Mouse (Mus musculus) kidney, adult 2 months (tissue): ENCODE data around the gene Cachd1. TPM values are rescaled to one million over a fixed set of nuclear protein-coding genes. Genes with fewer than 3 reads are reported as not detected.

ENCODE experiments used
- DNase-seq: peaks from one replicate; pipeline ENCODE4 v3.0.0; 2021
- H3K27ac ChIP-seq: fragments of 200-500 bp; 2 replicates; pipeline ENCODE4 v1.5.1; 2012; ENCODE audit warnings: low read depth, low read length, control low read depth, inconsistent platforms; ENCODE audit not compliant: insufficient read depth
- H3K27me3 ChIP-seq: fragments of 200-500 bp; replicated peaks from 2 replicates; pipeline ENCODE4 v1.6.1; 2012; ENCODE audit warnings: mild to moderate bottlenecking, moderate library complexity, low read length, inconsistent platforms; ENCODE audit not compliant: control insufficient read depth, insufficient read depth
- H3K36me3 ChIP-seq: fragments of 200-500 bp; 2 replicates; pipeline ENCODE4 v1.6.1; 2012; ENCODE audit warnings: mild to moderate bottlenecking, moderate library complexity, low read length, inconsistent platforms; ENCODE audit not compliant: control insufficient read depth, insufficient read depth
- H3K4me1 ChIP-seq: fragments of 200-500 bp; 2 replicates; pipeline ENCODE4 v1.6.1; 2011; ENCODE audit warnings: low read length; ENCODE audit not compliant: control insufficient read depth, insufficient read depth
- H3K4me3 ChIP-seq: fragments of 200-500 bp; 2 replicates; pipeline ENCODE4 v1.5.1; 2011; ENCODE audit warnings: mild to moderate bottlenecking, low read depth, low read length, control low read depth; ENCODE audit not compliant: insufficient read depth
- CTCF ChIP-seq: fragments of 200-500 bp; conservative IDR thresholded peaks from 2 replicates; pipeline ENCODE4 v1.5.1; 2011; ENCODE audit warnings: low read depth, mild to moderate bottlenecking, control low read depth, low read length, moderate library complexity, mixed read lengths; ENCODE audit not compliant: insufficient read depth, insufficient read length
- POLR2A ChIP-seq: fragments of 200-500 bp; IDR thresholded peaks from one replicate; pipeline ENCODE4 v1.6.1; 2011; ENCODE audit warnings: low read depth, low read length, control low read depth
- WGBS: fragments of 180-500 bp; shearing (Covaris S2); methylation state at CpG from one replicate; pipeline ENCODE4 v1.1.7; 2018; 5-methylcytosine and 5-hydroxymethylcytosine counted together
- polyA plus RNA-seq: library from polyadenylated mRNA; depleted of rRNA; stranded (reverse); fragments of >200 nt; gene quantifications from 2 replicates; pipeline ENCODE4 v1.2.3, GENCODE M21; 2012

Gene Cachd1
- polyA plus RNA-seq, 1 experiment: 69.3 TPM

GRCm38 (mm10) chr4:100890106-100890970 is 113.9 kb downstream of the Cachd1 start:
- Histone ChIP-seq H3K36me3 (no peaks in the 10 kb centered on the region), H3K27ac (no peak overlapping the region), H3K27me3 (no peaks in the 10 kb centered on the region), H3K4me1 (peaks cover 3% of the 10 kb centered on the region; the same call in 1 of the 2 replicates), H3K4me3 (no peak overlapping the region)
- 46% methylated on average over 7 of the region's 7 CpGs for WGBS
- DNase-seq: no peak
- TF ChIP-seq CTCF (no peak), POLR2A (no peak)

GRCm38 (mm10) chr4:100893739-100894138 is 117.3 kb downstream of the Cachd1 start:
- Histone ChIP-seq H3K36me3 (no peaks in the 10 kb centered on the region), H3K4me1 (peaks cover 9% of the 10 kb centered on the region), H3K27me3 (no peaks in the 10 kb centered on the region), H3K4me3 (no peak overlapping the region), H3K27ac (no peak overlapping the region)
- peak; percentile 25 for DNase-seq
- TF ChIP-seq CTCF (no peak), POLR2A (no peak)

- no peaks in the 10 kb centered on the region for H3K27me3 ChIP-seq
- 67% methylated on average over 2 of the region's 2 CpGs for WGBS
- H3K4me3 ChIP-seq: no peak overlapping the region
- H3K27ac ChIP-seq: no peak overlapping the region
- no peaks in the 10 kb centered on the region for H3K36me3 ChIP-seq
- DNase-seq: no peak
- peaks cover 9% of the 10 kb centered on the region for H3K4me1 ChIP-seq
- TF ChIP-seq POLR2A: no peak
- TF ChIP-seq CTCF: no peak
Measured at GRCm38 (mm10) chr4:100894142-100894541, 117.7 kb downstream of the Cachd1 start.

GRCm38 (mm10) chr4:100896260-100897010 is 120.0 kb downstream of the Cachd1 start:
- no peaks in the 10 kb centered on the region for H3K27me3 ChIP-seq
- no peaks in the 10 kb centered on the region for H3K36me3 ChIP-seq
- WGBS: 57% methylated on average over 8 of the region's 8 CpGs
- no peak overlapping the region for H3K27ac ChIP-seq
- no peak for TF ChIP-seq POLR2A
- TF ChIP-seq CTCF: no peak
- peaks cover 9% of the 10 kb centered on the region for H3K4me1 ChIP-seq
- peak; percentile 68 for DNase-seq
- H3K4me3 ChIP-seq: no peak overlapping the region

GRCm38 (mm10) chr4:100897943-100898342 is 121.5 kb downstream of the Cachd1 start:
- no peak overlapping the region for H3K27ac ChIP-seq
- H3K27me3 ChIP-seq: no peaks in the 10 kb centered on the region
- H3K4me3 ChIP-seq: no peak overlapping the region
- peaks cover 9% of the 10 kb centered on the region for H3K4me1 ChIP-seq
- WGBS: 97% methylated on average over 3 of the region's 3 CpGs
- no peaks in the 10 kb centered on the region for H3K36me3 ChIP-seq
- DNase-seq: no peak
- TF ChIP-seq POLR2A (no peak), CTCF (no peak)

GRCm38 (mm10) chr4:100909694-100910340 is 133.3 kb downstream of the Cachd1 start:
- Histone ChIP-seq H3K36me3 (no peaks in the 10 kb centered on the region), H3K4me1 (peaks cover 2% of the 10 kb centered on the region; the same call in 1 of the 2 replicates), H3K27me3 (no peaks in the 10 kb centered on the region), H3K4me3 (no peak overlapping the region), H3K27ac (no peak overlapping the region)
- peak; percentile 74 for DNase-seq
- WGBS: 38% methylated on average over 9 of the region's 9 CpGs
- TF ChIP-seq CTCF: no peak
